Mouse (Mus musculus) right cerebral cortex, adult 2 months (tissue): Measurements from ENCODE around the gene Snx25.
A peak's percentile ranks its signal among the peaks of the same experiment; 100 is the strongest.

ENCODE experiments used
- DNase-seq, 2 experiments: peaks; one replicate each; pipeline ENCODE4 v3.0.0; 2021 to 2022; ENCODE audit warnings: low spot score in 2 of 2

Snx25 gene

GRCm38 (mm10) chr8:46010746-46011680 is 140.9 kb downstream of the Snx25 start:
- peak in 1 of 2 experiments; percentile 40 for DNase-seq

GRCm38 (mm10) chr8:46010306-46010705 is 141.7 kb downstream of the Snx25 start:
- no peak for DNase-seq

- DNase-seq = no peak
Measured at GRCm38 (mm10) chr8:46007050-46007672, 144.8 kb downstream of the Snx25 start.

- no peak for DNase-seq
Measured at GRCm38 (mm10) chr8:46005596-46005995, 146.4 kb downstream of the Snx25 start, which contains the start of gene Ankrd37. Gene Ankrd37, minus strand, starts transcription at chr8:46005707.

GRCm38 (mm10) chr8:45999784-46000705 is 151.9 kb downstream of the Snx25 start:
- DNase-seq = peak; percentile 98

- DNase-seq = no peak
Measured at GRCm38 (mm10) chr8:45999138-45999783, 152.7 kb downstream of the Snx25 start, which contains the start of gene Lrp2bp. Gene Lrp2bp, plus strand, starts transcription at chr8:45999303.

- no peak for DNase-seq
Measured at GRCm38 (mm10) chr8:45998228-45998627, 153.7 kb downstream of the Snx25 start.

- DNase-seq = no peak
Measured at GRCm38 (mm10) chr8:45995576-45995975, 156.4 kb downstream of the Snx25 start.

GRCm38 (mm10) chr8:45994111-45994510 is 157.8 kb downstream of the Snx25 start:
- no peak for DNase-seq

GRCm38 (mm10) chr8:45990631-45991310 is 161.2 kb downstream of the Snx25 start:
- no peak for DNase-seq

- DNase-seq = no peak
Measured at GRCm38 (mm10) chr8:45988189-45988588, 163.8 kb downstream of the Snx25 start.

- DNase-seq = no peak
Measured at GRCm38 (mm10) chr8:45986665-45987064, 165.3 kb downstream of the Snx25 start.
